Mouse (Mus musculus): ENCODE measurements around the gene Eya4. TPM values are rescaled to one million over a fixed set of nuclear protein-coding genes. Genes with fewer than 3 reads are reported as not detected.

The Eya4 gene
- total RNA-seq, 4 experiments from 2014 or later = 4.5 to 7.2 (median 6.0) TPM

- no peak for DNase-seq (ENCODE audit: low spot score in 2 of 2)
Measured at GRCm38 (mm10) chr10:23073431-23073830, 277.2 kb downstream of the Eya4 start.

GRCm38 (mm10) chr10:23063637-23064036 is 286.9 kb downstream of the Eya4 start:
- no peak for DNase-seq (ENCODE audit: low spot score in 2 of 2)

GRCm38 (mm10) chr10:23062719-23063118 is 287.9 kb downstream of the Eya4 start:
- no peak for DNase-seq (ENCODE audit: low spot score in 2 of 2)

GRCm38 (mm10) chr10:23060694-23061060 is 289.9 kb downstream of the Eya4 start:
- DNase-seq (ENCODE audit: low spot score in 2 of 2) = no peak

GRCm38 (mm10) chr10:23060041-23060693 is 290.4 kb downstream of the Eya4 start:
- DNase-seq (ENCODE audit: low spot score in 2 of 2) = no peak

- DNase-seq (ENCODE audit: low spot score in 2 of 2) = no peak
Measured at GRCm38 (mm10) chr10:23053379-23053915, 297.1 kb downstream of the Eya4 start.

Measured in layer of hippocampus, adult 8-10 months (tissue).